Mouse (Mus musculus) forebrain, postnatal 0 days (tissue): ENCODE measurements around the gene Eva1b. TPM values are rescaled to one million over a fixed set of nuclear protein-coding genes. Genes with fewer than 3 reads are reported as not detected.

ENCODE experiments used
- ATAC-seq: fragments of 200-750 bp; cut with Nextera tagmentation; 2 replicates; pipeline ENCODE4 v1.8.0; 2017; ENCODE audit warnings: mild to moderate bottlenecking, moderate library complexity
- DNase-seq: peaks from one replicate; pipeline ENCODE4 v3.0.0-alpha.2; 2015
- H3K27ac ChIP-seq: fragments of 300-500 bp; sonication (generic); 2 replicates; pipeline ENCODE4 v1.5.1; 2014; ENCODE audit warnings: low read depth, mild to moderate bottlenecking, antibody characterized with exemption, low read length, moderate library complexity, mixed read lengths
- H3K27me3 ChIP-seq: fragments of 300-500 bp; sonication (generic); 2 replicates; pipeline ENCODE4 v1.6.1; 2014; ENCODE audit warnings: mild to moderate bottlenecking, low read length, mixed read lengths; ENCODE audit not compliant: insufficient read depth
- H3K36me3 ChIP-seq: fragments of 300-500 bp; sonication (generic); 2 replicates; pipeline ENCODE4 v1.6.1; 2014; ENCODE audit warnings: mild to moderate bottlenecking, moderate library complexity; ENCODE audit not compliant: insufficient read depth
- H3K4me1 ChIP-seq: fragments of 300-500 bp; sonication (generic); 2 replicates; pipeline ENCODE4 v1.6.1; 2014; ENCODE audit warnings: antibody characterized with exemption; ENCODE audit not compliant: insufficient read depth
- H3K4me2 ChIP-seq: fragments of 300-500 bp; sonication (generic); 2 replicates; pipeline ENCODE4 v1.6.1; 2014; ENCODE audit warnings: low read depth, mild to moderate bottlenecking, moderate library complexity
- H3K4me3 ChIP-seq: fragments of 300-500 bp; sonication (generic); 2 replicates; pipeline ENCODE4 v1.5.1; 2014; ENCODE audit warnings: low read depth, low read length, mixed read lengths
- H3K9ac ChIP-seq: fragments of 300-500 bp; sonication (generic); 2 replicates; pipeline ENCODE4 v1.6.1; 2014; ENCODE audit warnings: mild to moderate bottlenecking
- H3K9me3 ChIP-seq: fragments of 300-500 bp; sonication (generic); 2 replicates; pipeline ENCODE4 v1.6.1; 2016; ENCODE audit warnings: low read length
- CTCF ChIP-seq: sonication (generic); IDR thresholded peaks from 2 replicates; pipeline ENCODE4 v1.5.1; 2016; ENCODE audit warnings: antibody characterized with exemption, control low read depth, low read depth
- WGBS: fragments of 180-500 bp; shearing (Covaris S2); extraction: QIAGEN DNeasy Blood & Tissue Kit; methylation state at CpG from one replicate; pipeline ENCODE4 v1.1.7; 2014; 5-methylcytosine and 5-hydroxymethylcytosine counted together
- polyA plus RNA-seq: library from polyadenylated mRNA; unstranded; fragments of >200 nt; fragmentation: Nextera tagmentation; extraction: Ambion mirVana; gene quantifications from 2 replicates; pipeline ENCODE4 v1.2.1, GENCODE M21; 2015
- total RNA-seq: library from RNA; depleted of rRNA; stranded (reverse); fragments of >200 nt; gene quantifications from 2 replicates; pipeline ENCODE4 v1.2.3, GENCODE M21; 2014

The Eva1b gene
- total and polyA plus RNA-seq, 2 experiments from 2014 or later = 10.6 to 12.9 TPM

- Histone ChIP-seq H3K4me2 (no peak overlapping the region), H3K9ac (no peak overlapping the region), H3K36me3 (no peaks in the 10 kb centered on the region), H3K4me3 (no peak overlapping the region), H3K4me1 (no peaks in the 10 kb centered on the region), H3K9me3 (no peaks in the 10 kb centered on the region), H3K27me3 (0 out of 2 replicates have a peak, but pooled peaks cover 3% of the 10 kb centered on the region), H3K27ac (peak overlapping the region; percentile 15; the same call in 1 of the 2 replicates)
- 80% methylated on average over 4 of the region's 4 CpGs for WGBS
- DNase-seq = no peak
- ATAC-seq = no peak
- no peak for TF ChIP-seq CTCF
Observed at GRCm38 (mm10) chr4:126155183-126155582, 7.6 kb downstream of the Eva1b start.

GRCm38 (mm10) chr4:126155869-126156268, 8.3 kb downstream of the Eva1b start:
- no peak for TF ChIP-seq CTCF
- Histone ChIP-seq H3K9me3 (no peaks in the 10 kb centered on the region), H3K4me1 (no peaks in the 10 kb centered on the region), H3K27ac (no peak overlapping the region; the same call in 1 of the 2 replicates), H3K9ac (no peak overlapping the region), H3K4me3 (no peak overlapping the region), H3K27me3 (no peaks in the 10 kb centered on the region), H3K36me3 (no peaks in the 10 kb centered on the region), H3K4me2 (no peak overlapping the region)
- ATAC-seq (0 out of 2 replicates have a peak, but pooled peaks have one; percentile 6), DNase-seq (no peak)
- WGBS = 61% methylated on average over 2 of the region's 2 CpGs

- no peak overlapping the region for H3K4me2 ChIP-seq
- peak; percentile 69 for TF ChIP-seq CTCF
- 50% methylated on average over 5 of the region's 5 CpGs for WGBS
- ATAC-seq (no peak), DNase-seq (no peak)
- no peak overlapping the region for H3K9ac ChIP-seq
- H3K27me3 ChIP-seq = no peaks in the 10 kb centered on the region
- no peaks in the 10 kb centered on the region for H3K9me3 ChIP-seq
- no peak overlapping the region for H3K27ac ChIP-seq
- no peaks in the 10 kb centered on the region for H3K36me3 ChIP-seq
- no peaks in the 10 kb centered on the region for H3K4me1 ChIP-seq
- H3K4me3 ChIP-seq = no peak overlapping the region
Observed at GRCm38 (mm10) chr4:126156617-126157016, 9.1 kb downstream of the Eva1b start.

GRCm38 (mm10) chr4:126157562-126157961, 10.0 kb downstream of the Eva1b start:
- 89% methylated on average over 6 of the region's 6 CpGs for WGBS
- ATAC-seq = no peak
- Histone ChIP-seq H3K9me3 (no peaks in the 10 kb centered on the region), H3K4me1 (no peaks in the 10 kb centered on the region), H3K27me3 (no peaks in the 10 kb centered on the region), H3K27ac (no peak overlapping the region), H3K4me3 (no peak overlapping the region), H3K36me3 (no peaks in the 10 kb centered on the region), H3K9ac (no peak overlapping the region), H3K4me2 (no peak overlapping the region)
- TF ChIP-seq CTCF = 0 out of 2 replicates have a peak, but pooled peaks have one; percentile 8
- no peak for DNase-seq

- 67% methylated on average over 8 of the region's 8 CpGs for WGBS
- no peak overlapping the region for H3K4me3 ChIP-seq
- no peaks in the 10 kb centered on the region for H3K27me3 ChIP-seq
- no peak for ATAC-seq
- H3K27ac ChIP-seq = no peak overlapping the region
- peaks cover 8% of the 10 kb centered on the region; the same call in 1 of the 2 replicates for H3K4me1 ChIP-seq
- no peak for TF ChIP-seq CTCF
- DNase-seq = peak; percentile 21
- H3K9ac ChIP-seq = no peak overlapping the region
- H3K4me2 ChIP-seq = no peak overlapping the region
- H3K36me3 ChIP-seq = no peaks in the 10 kb centered on the region
- H3K9me3 ChIP-seq = no peaks in the 10 kb centered on the region
Observed at GRCm38 (mm10) chr4:126159455-126159854, 11.9 kb downstream of the Eva1b start.

GRCm38 (mm10) chr4:126160981-126161380, 13.4 kb downstream of the Eva1b start:
- TF ChIP-seq CTCF = no peak
- no peak for DNase-seq
- H3K4me1 ChIP-seq = peaks cover 8% of the 10 kb centered on the region; the same call in 1 of the 2 replicates

GRCm38 (mm10) chr4:126161456-126161855, 13.9 kb downstream of the Eva1b start:
- H3K27me3 ChIP-seq = no peaks in the 10 kb centered on the region
- TF ChIP-seq CTCF = no peak
- no peaks in the 10 kb centered on the region for H3K9me3 ChIP-seq
- no peak overlapping the region for H3K4me2 ChIP-seq
- DNase-seq = no peak
- H3K36me3 ChIP-seq = peaks cover 10% of the 10 kb centered on the region
- peaks cover 8% of the 10 kb centered on the region; the same call in 1 of the 2 replicates for H3K4me1 ChIP-seq
- H3K4me3 ChIP-seq = no peak overlapping the region
- 93% methylated on average over 6 of the region's 6 CpGs for WGBS
- no peak overlapping the region for H3K27ac ChIP-seq
- ATAC-seq = no peak
- H3K9ac ChIP-seq = no peak overlapping the region

More at GRCm38 (mm10) chr4:126160981-126161380, 13.4 kb downstream of the Eva1b start:
- H3K27ac ChIP-seq = no peak overlapping the region
- 92% methylated on average over 8 of the region's 8 CpGs for WGBS
- no peak overlapping the region for H3K4me2 ChIP-seq
- ATAC-seq = no peak
- no peak overlapping the region for H3K9ac ChIP-seq
- H3K27me3 ChIP-seq = no peaks in the 10 kb centered on the region
- no peaks in the 10 kb centered on the region for H3K9me3 ChIP-seq
- peaks cover 6% of the 10 kb centered on the region for H3K36me3 ChIP-seq
- H3K4me3 ChIP-seq = no peak overlapping the region
